Mouse (Mus musculus): ENCODE data around the gene Atp5j. TPM values are rescaled to one million over a fixed set of nuclear protein-coding genes. Genes with fewer than 3 reads are reported as not detected.

Gene Atp5j
- total RNA-seq, 2 experiments from 2014 or later: 1,010 to 1,148 TPM

Other genes with a start within 250 kb of the Atp5j start
- 10 to 100 TPM; 18.4 to 20.8 TPM for gene Mrpl39, start 99.9 kb downstream of the Atp5j start, total RNA-seq (2021)
- gene Jam2, start 61.5 kb downstream of the Atp5j start, total RNA-seq (2021): 10 to 100 TPM; 19.4 to 24.7 TPM
- 10 to 100 TPM; 25.5 to 26.7 TPM for gene Gabpa, start 700 bp downstream of the Atp5j start, total RNA-seq (2021)

All from gastrocnemius, postnatal 14 days (tissue).